Mouse (Mus musculus) myocyte (in vitro differentiated cells): ENCODE results near the gene Cd180. TPM values are rescaled to one million over a fixed set of nuclear protein-coding genes. Genes with fewer than 3 reads are reported as not detected.

Source experiments
- H3K27me3 ChIP-seq: one replicate; pipeline ENCODE4 v1.6.1; 2011; ENCODE audit not compliant: control insufficient read depth, insufficient read depth, insufficient read length
- H3K36me3 ChIP-seq: one replicate; pipeline ENCODE4 v1.6.1; 2011; ENCODE audit not compliant: control insufficient read depth, insufficient read depth
- H3K4me2 ChIP-seq: one replicate; pipeline ENCODE4 v1.6.1; 2011; ENCODE audit warnings: low read depth, control low read depth
- H3K4me3 ChIP-seq: one replicate; pipeline ENCODE4 v1.5.1; 2011; ENCODE audit warnings: mild to moderate bottlenecking, control low read depth, moderate library complexity
- H3K79me2 ChIP-seq: one replicate; pipeline ENCODE4 v1.6.1; 2011; ENCODE audit not compliant: control insufficient read depth, insufficient read depth
- H3ac ChIP-seq: one replicate; pipeline ENCODE4 v1.6.1; 2011; ENCODE audit not compliant: control insufficient read depth, insufficient read length
- CEBPB ChIP-seq: IDR thresholded peaks from 2 replicates; pipeline ENCODE4 v1.6.1; 2011; ENCODE audit warnings: mild to moderate bottlenecking, moderate library complexity; ENCODE audit not compliant: poor library complexity, insufficient read depth, severe bottlenecking
- E2F4 ChIP-seq: IDR thresholded peaks from one replicate; pipeline ENCODE4 v1.6.1; 2011; ENCODE audit warnings: mild to moderate bottlenecking, control low read depth, moderate library complexity; ENCODE audit not compliant: insufficient read depth
- MAX ChIP-seq: IDR thresholded peaks from one replicate; pipeline ENCODE4 v1.6.1; 2011; ENCODE audit warnings: low read depth, mild to moderate bottlenecking, control low read depth
- MYOD1 ChIP-seq, 3 experiments: IDR thresholded peaks; one replicate each; pipeline ENCODE4 v1.6.1; 2011; ENCODE audit warnings: control low read depth in 2 of 3, low read depth in 2 of 3, mild to moderate bottlenecking in 2 of 3, moderate library complexity in 1 of 3; ENCODE audit not compliant: insufficient read length in 2 of 3, control insufficient read depth in 1 of 3
- MYOG ChIP-seq, 3 experiments: IDR thresholded peaks; one replicate each; pipeline ENCODE4 v1.6.1; 2011; ENCODE audit warnings: control low read depth in 2 of 3, low read depth in 2 of 3, mild to moderate bottlenecking in 2 of 3; ENCODE audit not compliant: insufficient read length in 2 of 3, control insufficient read depth in 1 of 3, insufficient read depth in 1 of 3
- POLR2A ChIP-seq: IDR thresholded peaks from one replicate; pipeline ENCODE4 v1.6.1; 2011; ENCODE audit warnings: low read depth, mild to moderate bottlenecking, control low read depth, moderate library complexity; ENCODE audit not compliant: insufficient read length
- POLR2AphosphoS2 ChIP-seq: IDR thresholded peaks from one replicate; pipeline ENCODE4 v1.6.1; 2011; ENCODE audit warnings: low read depth, control low read depth; ENCODE audit not compliant: insufficient read length
- REST ChIP-seq: IDR thresholded peaks from one replicate; pipeline ENCODE4 v1.6.1; 2011; ENCODE audit warnings: mild to moderate bottlenecking, control low read depth, moderate library complexity; ENCODE audit not compliant: insufficient read depth, insufficient read length
- SRF ChIP-seq: IDR thresholded peaks from one replicate; pipeline ENCODE4 v1.6.1; 2011; ENCODE audit warnings: low read depth; ENCODE audit not compliant: control insufficient read depth, insufficient read length
- TCF12 ChIP-seq: IDR thresholded peaks from one replicate; pipeline ENCODE4 v1.6.1; 2011; ENCODE audit warnings: mild to moderate bottlenecking, control low read depth; ENCODE audit not compliant: poor library complexity, insufficient read depth, severe bottlenecking
- TCF3 ChIP-seq: IDR thresholded peaks from one replicate; pipeline ENCODE4 v1.6.1; 2011; ENCODE audit warnings: low read depth, control low read depth; ENCODE audit not compliant: insufficient read length
- USF1 ChIP-seq: IDR thresholded peaks from one replicate; pipeline ENCODE4 v1.6.1; 2011; ENCODE audit warnings: low read depth, mild to moderate bottlenecking, control low read depth, moderate library complexity
- polyA plus RNA-seq: library from polyadenylated mRNA; unstranded; fragments of >200 nt; fragmentation: generic; extraction: Trizol; gene quantifications from one replicate; pipeline ENCODE4 v1.2.1, GENCODE M21; 2012; ENCODE audit warnings: missing spikeins

Cd180 gene
- polyA plus RNA-seq, 1 experiment: 0.14 TPM

DNA sequence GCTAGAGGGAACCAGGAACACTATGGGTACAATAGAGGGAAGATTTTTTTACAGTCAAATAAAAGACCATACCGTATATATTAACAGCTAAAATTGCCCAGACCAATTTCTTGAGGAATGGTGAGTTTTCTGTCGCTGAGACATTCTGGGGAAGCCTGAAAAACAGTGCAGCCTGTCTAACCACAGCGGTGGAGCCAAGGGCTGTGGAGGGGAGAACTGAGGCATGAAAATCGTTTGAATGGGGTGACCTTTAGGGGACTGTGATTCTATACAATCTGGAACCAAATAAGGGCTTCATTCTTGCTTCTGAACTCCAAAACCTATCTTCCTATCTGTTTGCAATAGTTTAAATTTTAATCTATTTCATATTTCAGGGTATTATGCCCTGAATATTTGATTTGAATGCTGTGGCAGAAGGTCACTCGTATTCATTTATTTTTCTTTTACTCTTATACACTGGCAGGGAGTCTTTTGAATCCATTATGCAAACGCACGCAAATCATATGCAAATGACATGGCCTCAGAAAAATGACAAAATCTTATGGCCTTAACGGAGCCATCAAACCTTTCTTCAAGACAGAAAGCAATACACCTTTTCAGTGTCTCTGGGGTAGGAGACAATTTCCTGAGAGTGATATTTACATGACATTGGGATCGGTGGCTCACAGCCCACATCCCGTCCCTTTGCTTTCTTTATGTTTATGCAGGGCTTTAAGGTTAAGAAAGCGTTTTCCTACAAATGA lies 1.8 kb upstream of the Cd180 start:
- TF ChIP-seq USF1: no peak
- H3K27me3 ChIP-seq: no peaks in the 10 kb centered on the region
- H3K36me3 ChIP-seq: no peaks in the 10 kb centered on the region
- H3K4me3 ChIP-seq: no peak overlapping the region
- no peaks in the 10 kb centered on the region for H3K79me2 ChIP-seq
- no peak overlapping the region for H3K4me2 ChIP-seq
- H3ac ChIP-seq: no peak overlapping the region

DNA sequence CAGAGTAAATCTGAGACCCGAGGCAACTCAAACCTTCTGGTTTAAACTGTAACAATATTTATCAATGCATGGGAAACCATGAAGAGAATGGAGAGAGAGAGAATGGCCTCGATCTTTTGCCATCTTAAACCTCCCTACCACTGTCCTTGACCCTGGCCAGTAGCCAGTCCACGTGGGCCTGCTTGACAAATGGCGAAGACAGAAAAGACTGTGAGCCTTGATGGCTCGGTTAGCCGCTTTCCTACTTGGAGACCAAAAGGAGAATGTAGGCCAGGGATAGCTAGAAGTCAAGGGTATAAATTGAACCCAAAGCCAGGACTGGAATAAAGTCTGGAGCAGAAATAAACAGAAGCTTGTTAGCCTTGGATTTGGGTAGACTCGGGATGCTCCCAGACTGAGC lies 796 bp downstream of the Cd180 start:
- Histone ChIP-seq H3K27me3 (no peaks in the 10 kb centered on the region), H3K36me3 (no peaks in the 10 kb centered on the region), H3K4me2 (no peak overlapping the region), H3K4me3 (no peak overlapping the region), H3K79me2 (no peaks in the 10 kb centered on the region), H3ac (no peak overlapping the region)
- TF ChIP-seq POLR2A (no peak), MAX (no peak), E2F4 (no peak), TCF12 (no peak), MYOD1 (IDR thresholded peaks at IDR 0.05; ENCODE audit: control insufficient read depth in 1 of 3, insufficient read length in 2 of 3, low read depth in 2 of 3) (no peak), USF1 (no peak), MYOG (IDR thresholded peaks at IDR 0.05; ENCODE audit: control insufficient read depth in 1 of 3, insufficient read depth in 1 of 3, insufficient read length in 2 of 3, low read depth in 2 of 3) (no peak), REST (no peak), CEBPB (no peak), POLR2AphosphoS2 (no peak), TCF3 (no peak), SRF (no peak)

DNA sequence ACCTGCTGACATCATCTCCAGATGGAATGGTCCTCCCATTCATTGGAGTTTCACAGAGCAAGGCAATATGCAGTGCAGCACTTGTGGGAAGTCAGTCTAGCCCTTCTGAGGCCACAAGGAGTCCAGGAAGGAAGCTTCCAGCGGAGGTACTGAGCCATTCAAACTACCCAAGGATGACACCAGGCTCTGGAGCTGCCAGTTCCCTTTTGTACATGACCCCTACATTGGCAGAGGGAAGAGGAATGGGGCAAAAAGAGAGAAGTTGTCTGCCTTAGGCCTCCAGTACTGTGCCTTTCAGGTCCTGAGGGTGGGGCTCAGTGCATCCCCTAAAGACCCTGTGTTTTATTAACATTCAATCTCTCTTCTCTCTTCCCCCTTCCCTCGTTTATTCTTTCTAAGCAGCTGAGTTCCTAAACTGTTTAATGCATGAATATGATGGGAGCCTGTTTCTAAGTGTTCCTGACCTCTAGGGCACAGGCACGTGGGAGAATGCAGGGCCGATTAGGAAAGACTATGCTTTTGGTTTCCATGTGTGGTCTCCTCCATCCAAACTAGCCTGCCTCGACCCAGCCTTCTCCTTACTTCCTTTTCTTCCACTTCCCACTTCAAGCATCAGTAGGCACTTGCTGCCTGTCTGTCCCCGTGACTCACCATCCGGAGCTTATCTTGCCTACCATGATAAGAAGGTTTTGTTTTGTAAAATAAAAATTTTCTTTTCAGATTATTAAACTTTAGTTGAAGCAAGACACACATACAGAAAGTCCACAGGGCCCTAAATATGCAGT lies 2.0 kb downstream of the Cd180 start:
- no peaks in the 10 kb centered on the region for H3K79me2 ChIP-seq
- H3K4me2 ChIP-seq: no peak overlapping the region
- no peaks in the 10 kb centered on the region for H3K27me3 ChIP-seq
- TF ChIP-seq MYOD1 (IDR thresholded peaks at IDR 0.05; ENCODE audit: control insufficient read depth in 1 of 3, insufficient read length in 2 of 3, low read depth in 2 of 3): no peak
- TF ChIP-seq TCF3: no peak
- no peak for TF ChIP-seq TCF12
- TF ChIP-seq SRF: no peak
- no peak for TF ChIP-seq MYOG (IDR thresholded peaks at IDR 0.05; ENCODE audit: control insufficient read depth in 1 of 3, insufficient read depth in 1 of 3, insufficient read length in 2 of 3, low read depth in 2 of 3)
- TF ChIP-seq CEBPB: no peak
- TF ChIP-seq POLR2AphosphoS2: no peak
- no peak for TF ChIP-seq REST
- no peak for TF ChIP-seq POLR2A
- no peak for TF ChIP-seq MAX
- TF ChIP-seq USF1: no peak
- TF ChIP-seq E2F4: no peak
- H3K4me3 ChIP-seq: no peak overlapping the region
- no peaks in the 10 kb centered on the region for H3K36me3 ChIP-seq
- H3ac ChIP-seq: no peak overlapping the region

DNA sequence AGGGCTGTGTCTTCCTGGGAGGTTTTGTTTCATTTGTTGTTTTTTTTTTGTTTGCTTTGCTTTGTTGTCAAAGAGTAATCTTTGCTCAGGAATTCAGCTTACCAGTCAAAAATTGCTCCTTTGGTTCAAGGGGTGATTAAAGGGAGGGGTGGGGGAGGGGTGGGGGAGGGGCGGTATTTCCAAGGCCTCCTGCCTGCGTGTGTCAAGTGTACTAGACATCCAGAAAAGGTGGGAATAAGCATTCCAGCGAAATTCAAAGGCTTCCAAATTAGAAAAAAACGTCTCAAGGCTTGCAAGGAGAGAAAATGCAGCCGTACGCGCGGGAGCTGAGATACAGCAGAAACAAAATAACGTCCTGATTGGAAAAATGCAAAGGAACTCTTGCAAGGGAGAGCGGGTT lies 5.0 kb downstream of the Cd180 start:
- no peak overlapping the region for H3K4me3 ChIP-seq
- no peak overlapping the region for H3ac ChIP-seq
- H3K4me2 ChIP-seq: no peak overlapping the region
- H3K79me2 ChIP-seq: no peaks in the 10 kb centered on the region
- no peak for TF ChIP-seq USF1
- no peak for TF ChIP-seq MAX
- no peak for TF ChIP-seq MYOD1 (IDR thresholded peaks at IDR 0.05; ENCODE audit: control insufficient read depth in 1 of 3, insufficient read length in 2 of 3, low read depth in 2 of 3)
- TF ChIP-seq MYOG (IDR thresholded peaks at IDR 0.05; ENCODE audit: control insufficient read depth in 1 of 3, insufficient read depth in 1 of 3, insufficient read length in 2 of 3, low read depth in 2 of 3): no peak
- TF ChIP-seq TCF12: no peak
- no peak for TF ChIP-seq SRF
- no peak for TF ChIP-seq TCF3
- no peak for TF ChIP-seq POLR2A
- TF ChIP-seq E2F4: no peak
- no peak for TF ChIP-seq CEBPB
- TF ChIP-seq REST: no peak
- TF ChIP-seq POLR2AphosphoS2: no peak
- no peaks in the 10 kb centered on the region for H3K36me3 ChIP-seq
- no peaks in the 10 kb centered on the region for H3K27me3 ChIP-seq

- no peak overlapping the region for H3K4me3 ChIP-seq
- H3K4me2 ChIP-seq: no peak overlapping the region
- no peaks in the 10 kb centered on the region for H3K36me3 ChIP-seq
- TF ChIP-seq TCF12 (no peak), SRF (no peak), TCF3 (no peak)
- no peak overlapping the region for H3ac ChIP-seq
- H3K27me3 ChIP-seq: no peaks in the 10 kb centered on the region
- no peaks in the 10 kb centered on the region for H3K79me2 ChIP-seq
Measured at GRCm38 (mm10) chr13:102698751-102699323, 5.5 kb downstream of the Cd180 start.
